12 mouse cellular contexts compared by ENCODE assay signal in the genomic region with DNA sequence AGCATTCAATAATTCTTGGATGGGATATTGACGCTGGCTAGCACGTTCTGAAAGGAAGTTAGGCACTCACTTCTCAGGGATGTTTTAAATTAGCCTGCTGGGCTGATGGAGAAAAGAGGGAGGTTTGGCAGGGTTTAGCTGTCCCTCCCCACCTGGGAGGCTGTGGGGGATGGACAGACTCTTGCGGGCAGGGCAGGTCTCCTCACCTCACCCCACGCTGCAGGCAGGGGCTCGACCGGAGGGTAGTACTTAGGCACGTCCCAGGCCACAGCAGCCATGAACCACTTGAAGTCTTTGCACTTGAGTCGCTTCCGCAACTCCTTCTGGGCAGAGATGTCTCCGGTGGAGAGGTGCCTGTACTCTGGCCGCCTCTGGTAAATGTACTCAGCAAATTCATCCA.
DNase-seq lines count a peak whose midpoint lies in the region; ATAC-seq lines count a peak whose summit lies in the region.
"Had no signal": no experiment of that assay in that cellular context is flagged by ENCODE, and none has a peak within 500 bp of the region (broad histone marks: within the 10 kb centered on the region; RNA-seq: fewer than 3 reads in every experiment).

No protein-coding gene starts in this region.

- H3K4me1 ChIP-seq in hindbrain, embryonic 14.5 days (replicated peaks; ENCODE audit: control insufficient read depth, insufficient read depth, low read length), result no peaks in the 10 kb centered on the region
- no peaks in the 10 kb centered on the region for H3K4me1 ChIP-seq in hindbrain, embryonic 11.5 days (replicated peaks; ENCODE audit: control insufficient read depth, insufficient read depth, low read length)
- H3K4me1 ChIP-seq in embryonic facial prominence, embryonic 15.5 days, result no peaks in the 10 kb centered on the region
- peaks cover 9% of the 10 kb centered on the region for H3K4me1 ChIP-seq in midbrain, embryonic 11.5 days (ENCODE audit: control insufficient read depth, insufficient read depth, low read length)

- H3K9ac ChIP-seq in hindbrain, embryonic 14.5 days, result no peak overlapping the region
- H3K9ac ChIP-seq in hindbrain, embryonic 11.5 days (ENCODE audit: low read depth, low read length), result no peak overlapping the region
- no peak overlapping the region for H3K9ac ChIP-seq in embryonic facial prominence, embryonic 15.5 days
- no peak overlapping the region for H3K9ac ChIP-seq in midbrain, embryonic 11.5 days (ENCODE audit: low read length)

- no peaks in the 10 kb centered on the region for H3K36me3 ChIP-seq in hindbrain, embryonic 14.5 days (replicated peaks; ENCODE audit: control insufficient read depth, insufficient read depth)
- H3K36me3 ChIP-seq in hindbrain, embryonic 11.5 days (ENCODE audit: control insufficient read depth, insufficient read depth, low read length), result no peaks in the 10 kb centered on the region
- H3K36me3 ChIP-seq in embryonic facial prominence, embryonic 15.5 days, result no peaks in the 10 kb centered on the region
- H3K36me3 ChIP-seq in midbrain, embryonic 11.5 days (ENCODE audit: control insufficient read depth, insufficient read depth, low read length), result no peaks in the 10 kb centered on the region

- H3K27me3 ChIP-seq in hindbrain, embryonic 14.5 days (ENCODE audit: control insufficient read depth, insufficient read depth, low read length), result no peaks in the 10 kb centered on the region
- H3K27me3 ChIP-seq in hindbrain, embryonic 11.5 days (ENCODE audit: control insufficient read depth, insufficient read depth, low read length), result no peaks in the 10 kb centered on the region
- H3K27me3 ChIP-seq in embryonic facial prominence, embryonic 15.5 days, result no peaks in the 10 kb centered on the region
- H3K27me3 ChIP-seq in midbrain, embryonic 11.5 days (ENCODE audit: control insufficient read depth, insufficient read depth, low read length), result no peaks in the 10 kb centered on the region

- no peak for ATAC-seq in hindbrain, embryonic 14.5 days (ENCODE audit: low FRiP score)
- no peak for ATAC-seq in hindbrain, embryonic 11.5 days (ENCODE audit: low FRiP score)
- ATAC-seq in embryonic facial prominence, embryonic 15.5 days (ENCODE audit: insufficient number of reproducible peaks, low FRiP score, low TSS enrichment, low read depth), result no peak
- ATAC-seq in midbrain, embryonic 11.5 days (ENCODE audit: low FRiP score), result peak; percentile 66
- ATAC-seq: activated CD4-positive, CD25-positive, alpha-beta regulatory T cell, adult 4 months had no signal

- H3K4me2 ChIP-seq in hindbrain, embryonic 14.5 days (replicated peaks), result 0 out of 2 replicates have a peak overlapping the region, but pooled peaks have one; percentile 5
- H3K4me2 ChIP-seq in hindbrain, embryonic 11.5 days (replicated peaks; ENCODE audit: low read depth, low read length), result no peak overlapping the region
- peak overlapping the region; percentile 24 for H3K4me2 ChIP-seq in embryonic facial prominence, embryonic 15.5 days (replicated peaks)
- H3K4me2 ChIP-seq in midbrain, embryonic 11.5 days, result no peak overlapping the region

- no peak overlapping the region for H3K4me3 ChIP-seq in hindbrain, embryonic 14.5 days (replicated peaks; ENCODE audit: low read length)
- no peak overlapping the region for H3K4me3 ChIP-seq in hindbrain, embryonic 11.5 days (ENCODE audit: low read depth, low read length)
- no peak overlapping the region for H3K4me3 ChIP-seq in embryonic facial prominence, embryonic 15.5 days (replicated peaks)
- no peak overlapping the region for H3K4me3 ChIP-seq in midbrain, embryonic 11.5 days (ENCODE audit: low read depth, low read length)
- H3K4me3 ChIP-seq: erythroblast, embryonic 14.5 days had no signal

- no peak overlapping the region for H3K27ac ChIP-seq in hindbrain, embryonic 14.5 days
- no peak overlapping the region for H3K27ac ChIP-seq in hindbrain, embryonic 11.5 days (ENCODE audit: low read depth, low read length)
- H3K27ac ChIP-seq in embryonic facial prominence, embryonic 15.5 days (replicated peaks), result no peak overlapping the region
- no peak overlapping the region for H3K27ac ChIP-seq in midbrain, embryonic 11.5 days (ENCODE audit: low read depth, low read length)

- DNase-seq in hindbrain, embryonic 14.5 days (ENCODE audit: low spot score), result no peak
- DNase-seq in hindbrain, embryonic 11.5 days (ENCODE audit: low spot score), result no peak
- peak; percentile 45 for DNase-seq in cerebellum, adult 9-10 months
- no peak for DNase-seq in midbrain, embryonic 11.5 days (ENCODE audit: low spot score, missing footprints)
- DNase-seq in spleen, postnatal 10 days (ENCODE audit: low spot score in 2 of 2), result no peak
- no peak for DNase-seq in layer of hippocampus, postnatal 25 days (ENCODE audit: extremely low spot score in 1 of 2, low spot score in 1 of 2)
- DNase-seq: gastrocnemius, postnatal 36 days; kidney, adult 11 months; liver had no signal

- H3K9me3 ChIP-seq in hindbrain, embryonic 14.5 days (ENCODE audit: control insufficient read depth, low read length), result no peaks in the 10 kb centered on the region
- H3K9me3 ChIP-seq in hindbrain, embryonic 11.5 days (ENCODE audit: control insufficient read depth, low read length), result no peaks in the 10 kb centered on the region
- no peaks in the 10 kb centered on the region for H3K9me3 ChIP-seq in embryonic facial prominence, embryonic 15.5 days (replicated peaks)
- no peaks in the 10 kb centered on the region for H3K9me3 ChIP-seq in midbrain, embryonic 11.5 days (ENCODE audit: control insufficient read depth, low read length)

- 59% methylated on average over 11 of the region's 11 CpGs for WGBS in hindbrain, embryonic 14.5 days
- WGBS in hindbrain, embryonic 11.5 days, result 66% methylated on average over 11 of the region's 11 CpGs
- 27% methylated on average over 11 of the region's 11 CpGs for WGBS in embryonic facial prominence, embryonic 15.5 days
- 59% methylated on average over 11 of the region's 11 CpGs for WGBS in midbrain, embryonic 11.5 days

Comparison
In these comparisons a context has a peak if more than half of its experiments do, and no peak if none do; other contexts are left out.
1. H3K4me2 ChIP-seq: peak in hindbrain, embryonic 14.5 days (single experiment) and embryonic facial prominence, embryonic 15.5 days (single experiment); none in hindbrain, embryonic 11.5 days (single experiment) and midbrain, embryonic 11.5 days (single experiment).